Mouse (Mus musculus) CH12.LX (cell line): ENCODE data around the gene Plppr3. TPM values are rescaled to one million over a fixed set of nuclear protein-coding genes. Genes with fewer than 3 reads are reported as not detected.

Experiments used
- DNase-seq: peaks from one replicate; pipeline ENCODE4 v3.0.0-alpha.2; 2013; ENCODE audit errors: extremely low read depth
- H3K27ac ChIP-seq: 2 replicates; pipeline ENCODE4 v1.5.1; 2012; ENCODE audit warnings: low read depth, mild to moderate bottlenecking, control low read depth, moderate library complexity; ENCODE audit not compliant: insufficient read depth
- H3K27me3 ChIP-seq: replicated peaks from 2 replicates; pipeline ENCODE3; 2012; ENCODE audit warnings: inconsistent platforms
- H3K36me3 ChIP-seq, 2 experiments: replicated peaks in 1 of 2; 2 replicates each; pipeline versions ENCODE3 to v1.6.1; 2012; ENCODE audit warnings: inconsistent platforms in 1 of 2, low read length in 1 of 2, mild to moderate bottlenecking in 1 of 2, mixed read lengths in 1 of 2, moderate library complexity in 1 of 2; ENCODE audit not compliant: control insufficient read depth in 1 of 2, insufficient read depth in 1 of 2
- H3K4me1 ChIP-seq, 2 experiments: 2 replicates each; pipeline ENCODE4 v1.6.1; 2012; ENCODE audit warnings: inconsistent platforms in 1 of 2, moderate library complexity in 1 of 2; ENCODE audit not compliant: insufficient read depth in 2 of 2, control insufficient read depth in 1 of 2
- H3K4me2 ChIP-seq: 2 replicates; pipeline ENCODE4 v1.6.1; 2012; ENCODE audit warnings: low read depth, mild to moderate bottlenecking, control low read depth; ENCODE audit not compliant: poor library complexity, insufficient read depth, severe bottlenecking
- H3K4me3 ChIP-seq, 3 experiments: fragments of 150-350 bp in 1 of 3; sonication (generic) in 1 of 3; replicated peaks in 1 of 3; 2 replicates each; pipeline versions ENCODE3 to v1.5.1; 2011 to 2012; ENCODE audit warnings: low read depth in 2 of 3, low read length in 2 of 3, mild to moderate bottlenecking in 2 of 3, moderate library complexity in 2 of 3, control low read depth in 1 of 3, improper control_type of control experiment in 1 of 3, inconsistent platforms in 1 of 3, mixed read lengths in 1 of 3; ENCODE audit not compliant: poor library complexity in 1 of 3
- H3K79me2 ChIP-seq: replicated peaks from 2 replicates; pipeline ENCODE4 v1.6.1; 2012; ENCODE audit warnings: mild to moderate bottlenecking, moderate library complexity; ENCODE audit not compliant: control insufficient read depth, poor library complexity, insufficient read depth, severe bottlenecking; ENCODE audit errors: extremely low read depth
- H3K9ac ChIP-seq: 2 replicates; pipeline ENCODE4 v1.6.1; 2012; ENCODE audit warnings: low read depth, mild to moderate bottlenecking, control low read depth, moderate library complexity; ENCODE audit not compliant: insufficient read depth
- H3K9me3 ChIP-seq: replicated peaks from 2 replicates; pipeline ENCODE3; 2012; ENCODE audit warnings: low read length, inconsistent platforms, mixed read lengths
- CHD2 ChIP-seq: IDR thresholded peaks from 2 replicates; pipeline ENCODE4 v1.6.1; 2011; ENCODE audit warnings: low read length, improper control_type of control experiment
- CTCF ChIP-seq, 2 experiments: IDR thresholded peaks in 1 of 2; conservative IDR thresholded peaks in 1 of 2; 2 replicates each; pipeline ENCODE4 v1.5.1; 2011 to 2012; ENCODE audit warnings: low read depth in 2 of 2, low read length in 2 of 2, improper control_type of control experiment in 1 of 2, inconsistent platforms in 1 of 2, mild to moderate bottlenecking in 1 of 2, moderate library complexity in 1 of 2
- EP300 ChIP-seq: IDR thresholded peaks from 2 replicates; pipeline ENCODE4 v1.6.1; 2011; ENCODE audit warnings: low read length, improper control_type of control experiment
- GABPA ChIP-seq: IDR thresholded peaks from 2 replicates; pipeline ENCODE4 v1.6.1; 2012; ENCODE audit warnings: low read depth, low read length, improper control_type of control experiment, inconsistent platforms; ENCODE audit not compliant: insufficient replicate concordance
- HCFC1 ChIP-seq: IDR thresholded peaks from 2 replicates; pipeline ENCODE4 v1.6.1; 2012; ENCODE audit warnings: low read depth, mild to moderate bottlenecking, inconsistent platforms, low read length, improper control_type of control experiment
- IRF4 ChIP-seq: IDR thresholded peaks from 2 replicates; pipeline ENCODE4 v1.6.1; 2014; ENCODE audit warnings: low read depth, mild to moderate bottlenecking, inconsistent platforms, low read length, improper control_type of control experiment
- JUN ChIP-seq: IDR thresholded peaks from 2 replicates; pipeline ENCODE4 v1.6.1; 2011; ENCODE audit warnings: low read depth, mild to moderate bottlenecking, low read length, improper control_type of control experiment, moderate library complexity; ENCODE audit not compliant: insufficient read depth
- MAZ ChIP-seq: IDR thresholded peaks from 2 replicates; pipeline ENCODE4 v1.6.1; 2012; ENCODE audit warnings: low read depth, mild to moderate bottlenecking, inconsistent platforms, low read length, improper control_type of control experiment, moderate library complexity
- MXI1 ChIP-seq: IDR thresholded peaks from 2 replicates; pipeline ENCODE4 v1.6.1; 2011; ENCODE audit warnings: mild to moderate bottlenecking, low read depth, low read length, improper control_type of control experiment
- NELFE ChIP-seq: IDR thresholded peaks from 2 replicates; pipeline ENCODE4 v1.6.1; 2011; ENCODE audit warnings: low read depth, low read length, improper control_type of control experiment
- NRF1 ChIP-seq: IDR thresholded peaks from 2 replicates; pipeline ENCODE4 v1.6.1; 2014; ENCODE audit warnings: low read depth, mild to moderate bottlenecking, inconsistent platforms, low read length, improper control_type of control experiment, moderate library complexity
- POLR2A ChIP-seq: IDR thresholded peaks from 2 replicates; pipeline ENCODE4 v1.6.1; 2011; ENCODE audit warnings: low read depth, mild to moderate bottlenecking, improper control_type of control experiment, low read length
- POLR2AphosphoS2 ChIP-seq: IDR thresholded peaks from 2 replicates; pipeline ENCODE4 v1.6.1; 2011; ENCODE audit warnings: low read depth, low read length, improper control_type of control experiment
- RCOR1 ChIP-seq: conservative IDR thresholded peaks from 2 replicates; pipeline ENCODE4 v1.6.1; 2012; ENCODE audit warnings: low read depth, mild to moderate bottlenecking, inconsistent platforms, low read length, improper control_type of control experiment
- SIN3A ChIP-seq: IDR thresholded peaks from 2 replicates; pipeline ENCODE4 v1.6.1; 2012; ENCODE audit warnings: low read length, improper control_type of control experiment, inconsistent platforms
- SMC3 ChIP-seq: IDR thresholded peaks from 2 replicates; pipeline ENCODE4 v1.6.1; 2011; ENCODE audit warnings: low read depth, low read length, improper control_type of control experiment
- TBP ChIP-seq: conservative IDR thresholded peaks from 2 replicates; pipeline ENCODE4 v1.6.1; 2011; ENCODE audit warnings: low read depth, low read length, improper control_type of control experiment
- UBTF ChIP-seq: IDR thresholded peaks from 2 replicates; pipeline ENCODE4 v1.6.1; 2012; ENCODE audit warnings: low read depth, mild to moderate bottlenecking, inconsistent platforms, low read length, improper control_type of control experiment, moderate library complexity
- USF2 ChIP-seq: conservative IDR thresholded peaks from 2 replicates; pipeline ENCODE4 v1.6.1; 2011; ENCODE audit warnings: low read depth, low read length, improper control_type of control experiment
- ZC3H11A ChIP-seq: IDR thresholded peaks from 2 replicates; pipeline ENCODE4 v1.6.1; 2012; ENCODE audit warnings: low read depth, mild to moderate bottlenecking, inconsistent platforms, low read length, improper control_type of control experiment
- ZKSCAN1 ChIP-seq: IDR thresholded peaks from 2 replicates; pipeline ENCODE4 v1.6.1; 2012; ENCODE audit warnings: low read depth, inconsistent platforms, low read length, improper control_type of control experiment, borderline replicate concordance
- ZMIZ1 ChIP-seq: IDR thresholded peaks from 2 replicates; pipeline ENCODE4 v1.6.1; 2012; ENCODE audit warnings: low read depth, mild to moderate bottlenecking, inconsistent platforms, low read length, improper control_type of control experiment
- dilution Hi-C: fragments of 300-500 bp; cut with MboI; formaldehyde crosslinking; loops from 2 replicates; pipeline ENCODE4 v1.14.3; 2020; ENCODE audit warnings: low sequenced_read_pairs; ENCODE audit not compliant: extremely low pct_unique_long_range_greater_than_20kb, extremely low pct_ligation_motif_present
- in situ Hi-C: fragments of 300-500 bp; cut with MboI; formaldehyde crosslinking; loops from 3 replicates; pipeline ENCODE4 v1.14.3; 2019; ENCODE audit warnings: low sequenced_read_pairs, low pct_ligation_motif_present, low pct_unique_long_range_greater_than_20kb, mixed read lengths
- polyA plus RNA-seq: library from polyadenylated mRNA; unstranded; fragments of >175 nt; gene quantifications from 2 replicates; pipeline ENCODE4 v1.2.1, GENCODE M21; 2012; ENCODE audit warnings: low read depth; ENCODE audit not compliant: insufficient read length
- total RNA-seq, 2 experiments: library from RNA; depleted of rRNA; stranded (reverse); fragments of 300-350 nt in 1 of 2; fragments of >200 nt in 1 of 2; gene quantifications; 2 replicates each; pipeline ENCODE4 v1.2.3; 2012 to 2014

The Plppr3 gene
- total and polyA plus RNA-seq, 3 experiments = 0.47 to 3.4 TPM; not detected in 1

DNA sequence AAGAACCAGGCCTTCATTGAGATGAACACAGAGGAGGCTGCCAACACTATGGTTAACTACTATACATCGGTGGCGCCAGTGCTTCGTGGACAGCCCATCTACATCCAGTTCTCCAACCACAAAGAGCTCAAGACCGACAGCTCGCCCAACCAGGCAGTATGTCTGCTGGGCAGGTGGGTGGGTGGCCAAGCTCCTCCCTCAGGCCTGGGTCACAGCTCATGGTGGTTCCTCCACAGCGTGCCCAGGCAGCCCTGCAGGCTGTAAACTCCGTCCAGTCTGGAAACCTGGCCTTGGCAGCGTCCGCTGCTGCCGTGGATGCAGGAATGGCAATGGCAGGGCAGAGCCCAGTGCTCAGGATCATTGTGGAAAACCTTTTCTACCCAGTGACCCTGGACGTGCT is 15.3 kb downstream of the Plppr3 start:
- H3K9ac ChIP-seq = no peak overlapping the region
- no peaks in the 10 kb centered on the region for H3K27me3 ChIP-seq
- no peak for DNase-seq
- no peak overlapping the region for H3K4me2 ChIP-seq
- in situ Hi-C loops (no loop called here), dilution Hi-C loops (no loop called here)
- peaks cover 61% of the 10 kb centered on the region for H3K79me2 ChIP-seq
- H3K4me1 ChIP-seq = peaks cover 11 to 26% of the 10 kb centered on the region in 2 experiments
- H3K9me3 ChIP-seq = no peaks in the 10 kb centered on the region
- no peak overlapping the region for H3K4me3 ChIP-seq
- H3K27ac ChIP-seq = no peak overlapping the region
- peaks cover 73 to 75% of the 10 kb centered on the region in 2 experiments for H3K36me3 ChIP-seq
- TF ChIP-seq RCOR1 (no peak), CHD2 (no peak), GABPA (no peak)

DNA sequence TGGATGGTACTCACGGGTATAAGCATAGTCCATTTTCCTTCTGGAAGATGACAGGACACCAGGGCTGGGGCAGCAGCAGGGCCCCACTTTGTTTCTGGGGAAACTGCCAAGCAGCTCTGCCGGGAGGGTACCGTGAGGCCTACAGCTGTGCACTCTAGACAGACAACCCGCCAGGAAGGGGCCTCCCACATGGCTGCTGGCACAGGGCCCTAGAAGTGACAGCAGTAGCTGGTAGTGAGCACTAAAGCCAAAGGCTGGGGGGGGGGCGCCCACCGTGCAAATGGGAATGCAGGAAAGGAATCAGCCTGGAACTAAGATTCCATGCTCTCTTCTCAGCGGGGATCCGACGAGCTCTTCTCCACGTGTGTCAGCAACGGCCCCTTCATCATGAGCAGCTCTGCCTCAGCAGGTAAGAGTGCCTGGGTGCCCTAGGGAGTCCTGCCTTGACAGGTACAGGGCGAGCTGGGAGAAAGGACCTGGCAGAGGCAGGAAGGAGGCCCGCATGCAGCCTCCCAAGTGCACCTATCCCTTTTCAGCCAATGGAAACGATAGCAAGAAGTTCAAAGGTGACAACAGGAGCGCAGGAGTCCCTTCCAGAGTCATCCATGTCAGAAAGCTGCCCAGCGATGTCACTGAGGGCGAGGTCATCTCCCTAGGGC is 15.9 kb downstream of the Plppr3 start:
- Histone ChIP-seq H3K4me1 (peaks cover 11 to 26% of the 10 kb centered on the region in 2 experiments), H3K4me2 (no peak overlapping the region), H3K79me2 (peaks cover 61% of the 10 kb centered on the region), H3K9ac (no peak overlapping the region), H3K27ac (no peak overlapping the region), H3K4me3 (no peak overlapping the region)
- in situ Hi-C loops (no loop called here), dilution Hi-C loops (no loop called here)
- TF ChIP-seq CTCF (conservative IDR thresholded peaks at IDR 0.05 in 1 of 2, IDR thresholded peaks at IDR 0.05 in 1 of 2; ENCODE audit: low read depth in 2 of 2, low read length in 2 of 2) (no peak), SMC3 (no peak), ZKSCAN1 (no peak), RCOR1 (no peak), TBP (no peak), HCFC1 (no peak), ZC3H11A (no peak), MXI1 (no peak), ZMIZ1 (no peak), JUN (no peak), SIN3A (no peak), POLR2AphosphoS2 (no peak), NRF1 (no peak), POLR2A (no peak), IRF4 (no peak), MAZ (no peak), USF2 (no peak), EP300 (no peak), UBTF (no peak), NELFE (no peak)
- TF ChIP-seq, all 38 proteins: peak for 0
- no peaks in the 10 kb centered on the region for H3K27me3 ChIP-seq
- no peak for DNase-seq
- H3K9me3 ChIP-seq = no peaks in the 10 kb centered on the region
- peaks cover 73 to 75% of the 10 kb centered on the region in 2 experiments for H3K36me3 ChIP-seq
